Mouse (Mus musculus) layer of hippocampus, postnatal 36 days (tissue): ENCODE data around the gene C730034F03Rik. TPM values are rescaled to one million over a fixed set of nuclear protein-coding genes. Genes with fewer than 3 reads are reported as not detected.

Experiments used
- DNase-seq, 2 experiments: peaks; one replicate each; pipeline ENCODE4 v3.0.0; 2022
- total RNA-seq, 2 experiments: library from RNA; stranded (reverse); gene quantifications; 2 replicates each; pipeline ENCODE4 v1.2.3; 2021

Gene C730034F03Rik
- total RNA-seq, 2 experiments from 2014 or later = 2.6 to 3.1 TPM

DNA sequence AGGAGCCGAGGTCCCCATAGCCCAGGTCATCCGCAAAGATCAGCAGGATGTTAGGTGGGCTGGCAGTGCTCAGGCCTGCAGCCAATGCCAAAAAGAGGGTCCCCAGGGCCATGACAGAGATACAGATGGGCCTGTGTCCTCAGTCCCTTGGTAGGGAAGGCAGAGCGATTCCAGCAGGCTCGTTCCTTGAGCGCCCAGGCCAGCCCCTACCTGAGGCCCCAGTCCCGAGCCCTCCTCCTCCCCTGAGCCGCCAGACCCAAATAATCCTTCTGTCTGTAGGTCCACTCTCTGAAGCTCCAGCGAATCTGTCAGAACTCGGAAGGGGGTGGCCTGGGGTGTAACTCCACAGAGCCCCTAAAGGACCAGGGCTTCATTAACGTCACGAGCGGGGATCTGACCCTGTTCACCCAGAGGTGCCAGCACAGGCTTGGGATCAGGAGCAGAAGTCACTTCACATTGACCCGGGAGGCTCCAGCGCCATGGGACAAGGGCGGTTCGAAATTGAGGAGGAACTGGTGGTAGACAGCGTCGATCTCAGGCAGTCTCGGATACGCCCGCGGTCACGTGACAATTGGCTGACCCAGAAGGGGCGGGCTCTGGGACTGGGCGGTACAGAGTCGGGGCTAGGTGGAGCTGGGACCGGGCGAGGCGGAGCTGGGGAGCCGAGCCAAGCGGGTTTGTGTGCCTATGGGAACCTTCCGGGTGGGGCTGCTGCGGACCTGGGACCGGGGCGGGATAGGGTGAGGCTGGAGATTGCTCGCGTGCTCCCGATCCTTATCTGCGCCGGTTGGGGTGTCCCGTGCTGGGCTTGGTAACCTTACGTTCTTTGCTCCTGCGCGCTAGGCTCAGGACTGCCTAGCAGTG, 46.5 kb downstream of the C730034F03Rik start:
- peak; percentile 93 to 94 for DNase-seq

GRCm38 (mm10) chr15:89476475-89476815, 47.1 kb downstream of the C730034F03Rik start:
- no peak for DNase-seq

DNA sequence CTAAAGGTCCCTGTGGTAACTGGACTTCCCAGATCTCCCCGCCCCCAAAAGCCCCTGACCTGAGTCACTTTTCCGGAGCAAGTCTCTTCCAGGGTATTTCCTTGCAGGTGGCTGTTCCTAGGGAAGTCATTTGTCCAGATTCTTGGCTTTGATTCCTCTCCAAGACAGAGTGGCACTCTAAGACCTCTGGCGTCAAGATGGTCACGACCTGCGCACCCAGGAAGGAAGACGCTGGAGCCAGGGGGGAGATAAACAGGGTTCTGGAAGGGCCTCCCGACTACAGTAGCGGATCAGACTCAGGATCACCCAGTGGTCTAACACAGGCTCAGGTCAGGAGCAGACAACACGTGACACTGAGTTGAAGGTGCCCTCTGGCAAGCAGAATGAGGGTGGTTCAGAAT, 47.7 kb downstream of the C730034F03Rik start, which contains the start of gene Arsa:
TSS of gene Arsa (minus strand) at position 335 of the 401 bp plus-strand sequence.
- no peak for DNase-seq

DNA sequence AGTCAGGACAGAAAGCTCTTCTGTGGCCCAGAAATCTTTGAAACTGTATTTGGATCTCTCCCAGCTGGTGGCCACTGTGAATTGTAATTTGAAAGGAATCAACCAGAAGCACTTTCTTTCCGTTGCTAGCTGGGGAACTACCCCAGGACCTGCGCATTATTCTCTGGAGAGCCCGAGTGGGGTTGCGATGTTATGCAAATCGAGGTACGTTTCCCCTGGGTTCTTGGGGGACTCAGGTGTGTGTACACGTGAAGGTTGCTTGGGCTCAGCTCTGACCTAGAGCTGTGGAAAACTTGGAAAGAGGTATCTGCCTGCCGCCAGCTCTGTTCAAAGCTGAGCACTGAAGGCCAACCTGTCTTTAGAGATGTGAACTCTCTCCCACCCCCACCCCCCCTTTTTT, 48.4 kb downstream of the C730034F03Rik start:
- no peak for DNase-seq

DNA sequence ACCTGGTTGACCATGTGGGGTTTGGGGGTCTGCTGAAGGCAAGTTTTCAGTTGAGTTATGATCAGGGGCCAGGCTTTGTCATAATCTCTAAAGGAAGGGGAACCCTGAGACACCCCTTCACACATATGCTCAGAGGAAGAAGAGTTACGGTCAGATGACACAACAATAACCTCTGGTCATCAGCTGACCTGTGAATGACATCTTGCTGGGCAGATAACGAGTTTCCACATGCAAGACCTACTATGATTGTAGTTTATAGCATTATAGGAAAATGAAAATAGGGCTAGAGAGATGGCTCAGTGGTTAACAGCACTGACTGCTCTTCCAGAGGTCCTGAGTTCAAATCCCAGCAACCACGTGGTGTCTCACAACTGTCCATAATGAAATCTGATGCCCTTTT, 49.2 kb downstream of the C730034F03Rik start:
- DNase-seq = no peak

Other genes with a start within 250 kb of the C730034F03Rik start
- gene Plxnb2, start 248.8 kb upstream of the C730034F03Rik start, total RNA-seq = 10 to 100 TPM; 51.0 to 58.7 TPM
- 10 to 100 TPM; 33.5 to 38.7 TPM for gene Dennd6b, start 233.1 kb upstream of the C730034F03Rik start, total RNA-seq
- 100 to 1,000 TPM; 158 to 162 TPM for gene Ppp6r2, start 218.0 kb upstream of the C730034F03Rik start, total RNA-seq
- 100 to 1,000 TPM; 330 to 340 TPM for gene Sbf1, start 114.3 kb upstream of the C730034F03Rik start, total RNA-seq
- not detected for gene Adm2, start 106.9 kb upstream of the C730034F03Rik start, total RNA-seq
- gene Miox, start 95.2 kb upstream of the C730034F03Rik start, total RNA-seq = not detected
- gene Lmf2, start 73.9 kb upstream of the C730034F03Rik start, total RNA-seq = 10 to 100 TPM; 19.7 to 21.4 TPM
- gene Ncaph2, start 73.9 kb upstream of the C730034F03Rik start, total RNA-seq = 10 to 100 TPM; 87.0 to 95.3 TPM
- 10 to 100 TPM; 31.5 to 32.6 TPM for gene Sco2, start 55.7 kb upstream of the C730034F03Rik start, total RNA-seq
- 1 to 10 TPM; 1.4 to 1.5 TPM for gene Tymp, start 52.5 kb upstream of the C730034F03Rik start, total RNA-seq
- gene Odf3b, start 50.3 kb upstream of the C730034F03Rik start, total RNA-seq = 1 to 10 TPM; 2.7 to 2.8 TPM
- under 1 TPM; 0.25 to 0.68 TPM for gene Klhdc7b, start 44.7 kb upstream of the C730034F03Rik start, total RNA-seq
- gene Syce3, start 19.1 kb upstream of the C730034F03Rik start, total RNA-seq = not detected
- 1 to 10 TPM; 1.8 to 2.3 TPM for gene Cpt1b, start 3.7 kb upstream of the C730034F03Rik start, total RNA-seq
- gene Gm44502, start 107 bp downstream of the C730034F03Rik start, total RNA-seq = under 1 TPM in 1 of 2 experiments, not detected in 1; 0.30 TPM
- gene Chkb, start 319 bp downstream of the C730034F03Rik start, total RNA-seq = 10 to 100 TPM; 37.5 to 43.0 TPM
- gene Mapk8ip2, start 24.3 kb downstream of the C730034F03Rik start, total RNA-seq = 100 to 1,000 TPM; 248 to 284 TPM
- gene Arsa, start 47.8 kb downstream of the C730034F03Rik start, total RNA-seq = 10 to 100 TPM; 28.6 to 30.6 TPM
- gene Shank3, start 70.0 kb downstream of the C730034F03Rik start, total RNA-seq = 100 to 1,000 TPM; 244 to 255 TPM
- 1 to 10 TPM in 1 of 2 experiments, under 1 TPM in 1; 0.91 to 1.2 TPM for gene Acr, start 138.7 kb downstream of the C730034F03Rik start, total RNA-seq
- 10 to 100 TPM; 27.1 to 31.2 TPM for gene Rabl2, start 162.3 kb downstream of the C730034F03Rik start, total RNA-seq